8 mouse cellular contexts compared by ENCODE assay signal in genomic region chr17:34981690-34982180, GRCm38 (mm10). TPM values are rescaled to one million over a fixed set of nuclear protein-coding genes. Genes with fewer than 3 reads are reported as not detected.
A peak's percentile ranks its signal among the peaks of the same experiment; 100 is the strongest.
DNase-seq lines count a peak whose midpoint lies in the region; ATAC-seq and TF ChIP-seq lines count a peak whose summit lies in the region.

Gene Lsm2, plus strand, starts transcription at chr17:34981862.

- H3K9ac ChIP-seq in heart, embryonic 15.5 days, result peak within 1 kb of the TSS; percentile 93
- peak within 1 kb of the TSS; percentile 95 for H3K9ac ChIP-seq in liver, embryonic 14.5 days (replicated peaks)
- peak within 1 kb of the TSS; percentile 92 for H3K9ac ChIP-seq in neural tube, embryonic 11.5 days (ENCODE audit: low read length)
- peak within 1 kb of the TSS; percentile 82 for H3K9ac ChIP-seq in stomach, postnatal 0 days (ENCODE audit: low read length)

- peak; percentile 96 for DNase-seq in CD4-positive, CD25-positive, alpha-beta regulatory T cell, adult 2 months (ENCODE audit: low read depth, low spot score)
- DNase-seq in c-Kit-negative CD71-positive TER-119-positive erythroid progenitor cells, embryonic 14.5 days (ENCODE audit: low read depth, low spot score), result peak; percentile 78
- peak; percentile 90 for DNase-seq in forebrain, embryonic 10.5 days (ENCODE audit: extremely low spot score, low spot score)
- DNase-seq in kidney, postnatal 25 days, result peak; percentile 92 to 96
- peak; percentile 85 to 87 (median 86) for DNase-seq in liver, embryonic 14.5 days (ENCODE audit: low read depth in 3 of 3, low spot score in 3 of 3)
- DNase-seq in neural tube, embryonic 11.5 days (ENCODE audit: low spot score), result peak; percentile 92
- peak; percentile 92 for DNase-seq in stomach, postnatal 0 days (ENCODE audit: low spot score)

- peak within 1 kb of the TSS; percentile 96 for H3K4me3 ChIP-seq in forebrain, embryonic 10.5 days
- H3K4me3 ChIP-seq in heart, embryonic 15.5 days, result peak within 1 kb of the TSS; percentile 89
- peak within 1 kb of the TSS; percentile 91 to 93 for H3K4me3 ChIP-seq in liver, embryonic 14.5 days (ENCODE audit: insufficient read depth in 1 of 2, low read depth in 2 of 2, low read length in 2 of 2)
- H3K4me3 ChIP-seq in neural tube, embryonic 11.5 days (ENCODE audit: low read depth, low read length), result peak within 1 kb of the TSS; percentile 89
- H3K4me3 ChIP-seq in stomach, postnatal 0 days (ENCODE audit: low read depth, low read length), result peak within 1 kb of the TSS; percentile 77

- H3K27ac ChIP-seq in forebrain, embryonic 10.5 days, result peak within 1 kb of the TSS; percentile 100
- peak within 1 kb of the TSS; percentile 99 for H3K27ac ChIP-seq in heart, embryonic 15.5 days
- peak within 1 kb of the TSS; percentile 90 for H3K27ac ChIP-seq in liver, embryonic 14.5 days
- H3K27ac ChIP-seq in neural tube, embryonic 11.5 days (ENCODE audit: low read depth, low read length), result peak within 1 kb of the TSS; percentile 89
- H3K27ac ChIP-seq in stomach, postnatal 0 days (replicated peaks), result peak within 1 kb of the TSS; percentile 97

- no peaks in the 10 kb centered on the region for H3K9me3 ChIP-seq in forebrain, embryonic 10.5 days
- H3K9me3 ChIP-seq in heart, embryonic 15.5 days (replicated peaks), result no peaks in the 10 kb centered on the region
- no peaks in the 10 kb centered on the region for H3K9me3 ChIP-seq in liver, embryonic 14.5 days (ENCODE audit: control insufficient read depth, low read length)
- no peaks in the 10 kb centered on the region for H3K9me3 ChIP-seq in neural tube, embryonic 11.5 days (ENCODE audit: control insufficient read depth, low read length)
- no peaks in the 10 kb centered on the region for H3K9me3 ChIP-seq in stomach, postnatal 0 days (ENCODE audit: control insufficient read depth, low read length)

- under 1% methylated on average over 58 of the region's 58 CpGs for WGBS in forebrain, embryonic 10.5 days
- WGBS in heart, embryonic 15.5 days, result under 1% methylated on average over 58 of the region's 58 CpGs
- WGBS in liver, embryonic 14.5 days (ENCODE audit: insufficient replicate concordance), result under 1% methylated on average over 58 of the region's 58 CpGs
- under 1% methylated on average over 57 of the region's 58 CpGs for WGBS in neural tube, embryonic 11.5 days
- under 1% methylated on average over 57 of the region's 58 CpGs for WGBS in stomach, postnatal 0 days

- no peak for TF ChIP-seq CTCF in liver, embryonic 14.5 days (IDR thresholded peaks at IDR 0.05; ENCODE audit: low read depth)
- TF ChIP-seq CTCF in stomach, postnatal 0 days (IDR thresholded peaks at IDR 0.05; ENCODE audit: low read depth), result peak; percentile 7; the same call in 1 of the 2 replicates

- ATAC-seq in heart, embryonic 15.5 days (replicated peaks; ENCODE audit: insufficient number of reproducible peaks, insufficient read depth, low FRiP score, low read depth), result peak; percentile 95
- ATAC-seq in liver, embryonic 14.5 days (ENCODE audit: insufficient read depth), result peak; percentile 94
- peak; percentile 90 for ATAC-seq in neural tube, embryonic 11.5 days (ENCODE audit: insufficient read depth, low FRiP score, low TSS enrichment)
- peak; percentile 92 for ATAC-seq in stomach, postnatal 0 days (ENCODE audit: low FRiP score, low TSS enrichment)

- peaks cover 48% of the 10 kb centered on the region for H3K36me3 ChIP-seq in forebrain, embryonic 10.5 days (replicated peaks)
- H3K36me3 ChIP-seq in heart, embryonic 15.5 days, result peaks cover 16% of the 10 kb centered on the region
- peaks cover 22% of the 10 kb centered on the region for H3K36me3 ChIP-seq in liver, embryonic 14.5 days (replicated peaks; ENCODE audit: control insufficient read depth, insufficient read depth, low read depth)
- H3K36me3 ChIP-seq in neural tube, embryonic 11.5 days (ENCODE audit: control insufficient read depth, insufficient read depth, low read length), result peaks cover 6% of the 10 kb centered on the region
- H3K36me3 ChIP-seq in stomach, postnatal 0 days (ENCODE audit: control insufficient read depth, insufficient read depth, low read length), result peaks cover 6% of the 10 kb centered on the region; the same call in 1 of the 2 replicates

- TF ChIP-seq EP300 in liver, embryonic 14.5 days (IDR thresholded peaks at IDR 0.05; ENCODE audit: low read depth), result no peak
- TF ChIP-seq EP300 in stomach, postnatal 0 days (optimal IDR thresholded peaks at IDR 0.05), result no peak

- H3K4me2 ChIP-seq in heart, embryonic 15.5 days, result peak within 1 kb of the TSS; percentile 90
- H3K4me2 ChIP-seq in liver, embryonic 14.5 days (ENCODE audit: low read depth), result peak within 1 kb of the TSS; percentile 95
- H3K4me2 ChIP-seq in neural tube, embryonic 11.5 days (ENCODE audit: low read depth), result peak within 1 kb of the TSS; percentile 71
- peak within 1 kb of the TSS; percentile 91 for H3K4me2 ChIP-seq in stomach, postnatal 0 days (replicated peaks; ENCODE audit: low read depth)

- peaks cover 26% of the 10 kb centered on the region for H3K4me1 ChIP-seq in forebrain, embryonic 10.5 days
- peaks cover 14% of the 10 kb centered on the region for H3K4me1 ChIP-seq in heart, embryonic 15.5 days (replicated peaks)
- peaks cover 7 to 18% of the 10 kb centered on the region in 2 experiments; a peak in 3 of 4 replicates for H3K4me1 ChIP-seq in liver, embryonic 14.5 days (replicated peaks; ENCODE audit: control insufficient read depth in 2 of 2, insufficient read depth in 2 of 2, low read length in 1 of 2)
- H3K4me1 ChIP-seq in neural tube, embryonic 11.5 days (ENCODE audit: control insufficient read depth, insufficient read depth, low read length), result peaks cover 10% of the 10 kb centered on the region
- no peaks in the 10 kb centered on the region for H3K4me1 ChIP-seq in stomach, postnatal 0 days (replicated peaks; ENCODE audit: control insufficient read depth, insufficient read depth)

- no peaks in the 10 kb centered on the region for H3K27me3 ChIP-seq in forebrain, embryonic 10.5 days (ENCODE audit: poor library complexity, severe bottlenecking)
- H3K27me3 ChIP-seq in heart, embryonic 15.5 days, result no peaks in the 10 kb centered on the region
- H3K27me3 ChIP-seq in liver, embryonic 14.5 days (ENCODE audit: control insufficient read depth, insufficient read depth, low read length), result no peaks in the 10 kb centered on the region
- H3K27me3 ChIP-seq in neural tube, embryonic 11.5 days (ENCODE audit: control insufficient read depth, insufficient read depth, low read length), result no peaks in the 10 kb centered on the region
- H3K27me3 ChIP-seq in stomach, postnatal 0 days (ENCODE audit: control insufficient read depth, insufficient read depth, low read length), result no peaks in the 10 kb centered on the region

RNA-seq across cellular contexts. Expression of gene Lsm2, which starts in this region (rescaled TPM):
- polyA plus RNA-seq in forebrain, embryonic 10.5 days (2016; fragmentation: Nextera tagmentation; extraction: Ambion mirVana), result 363 and 375 TPM in 2 replicates
- polyA plus RNA-seq in heart, embryonic 15.5 days (2015; fragmentation: Nextera tagmentation; extraction: Ambion mirVana), result 116 and 132 TPM in 2 replicates
- 81.5 and 121 TPM in 2 replicates for polyA plus RNA-seq in liver, embryonic 14.5 days (2012; rRNA removed)
- polyA plus RNA-seq in liver, embryonic 14.5 days (2014; fragmentation: Nextera tagmentation; extraction: Ambion mirVana), result 122 and 132 TPM in 2 replicates
- 209 and 211 TPM in 2 replicates for polyA plus RNA-seq in neural tube, embryonic 11.5 days (2014; fragmentation: Nextera tagmentation; extraction: Ambion mirVana)
- 69.2 and 75.1 TPM in 2 replicates for polyA plus RNA-seq in stomach, postnatal 0 days (2015; fragmentation: Nextera tagmentation; extraction: Ambion mirVana)

Comparison
In these comparisons a context has a peak if more than half of its experiments do, and no peak if none do; other contexts are left out.
1. Peak in every context shown above with its lines: DNase-seq, ATAC-seq, H3K4me3 ChIP-seq and H3K27ac ChIP-seq.